Mouse (Mus musculus) heart, postnatal 14 days (tissue): ENCODE results near the gene Gm11938. TPM values are rescaled to one million over a fixed set of nuclear protein-coding genes. Genes with fewer than 3 reads are reported as not detected.

ENCODE experiments used
- DNase-seq, 2 experiments: peaks; one replicate each; pipeline ENCODE4 v3.0.0; 2021 to 2022
- intact Hi-C: fragments of 180-260 bp; cut with DNase I; formaldehyde crosslinking; loops from one replicate; pipeline ENCODE4 v1.15.1; 2025
- total RNA-seq, 2 experiments: library from RNA; stranded (reverse); gene quantifications; 2 replicates each; pipeline ENCODE4 v1.2.3; 2021

Gm11938 gene
- total RNA-seq, 2 experiments from 2014 or later, result not detected

DNA sequence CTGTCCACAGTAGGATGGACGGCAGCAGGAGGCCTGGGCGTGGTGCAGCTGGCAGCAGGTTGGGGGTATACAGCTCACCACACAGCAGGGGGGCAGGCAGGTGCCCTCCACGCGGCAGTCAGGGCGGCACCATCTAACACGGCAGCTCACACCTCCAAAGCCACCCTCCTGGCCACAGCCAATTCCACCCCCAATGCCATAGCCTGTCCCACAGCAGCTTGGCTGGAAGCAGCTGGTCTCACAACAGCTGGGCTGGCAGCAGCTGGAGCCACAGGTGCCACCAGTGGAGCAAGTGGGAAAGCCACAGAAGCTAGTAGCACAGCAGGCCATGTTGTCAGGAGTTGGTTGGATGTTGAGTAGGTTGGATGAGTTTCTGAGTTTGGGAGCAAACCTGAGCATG is 22.5 kb downstream of the Gm11938 start, which contains the start of gene Krtap1-5:
TSS of gene Krtap1-5 (minus strand) at position 381 of the 400 bp plus-strand sequence.
- DNase-seq, result no peak
- intact Hi-C loops, result no loop called here

DNA sequence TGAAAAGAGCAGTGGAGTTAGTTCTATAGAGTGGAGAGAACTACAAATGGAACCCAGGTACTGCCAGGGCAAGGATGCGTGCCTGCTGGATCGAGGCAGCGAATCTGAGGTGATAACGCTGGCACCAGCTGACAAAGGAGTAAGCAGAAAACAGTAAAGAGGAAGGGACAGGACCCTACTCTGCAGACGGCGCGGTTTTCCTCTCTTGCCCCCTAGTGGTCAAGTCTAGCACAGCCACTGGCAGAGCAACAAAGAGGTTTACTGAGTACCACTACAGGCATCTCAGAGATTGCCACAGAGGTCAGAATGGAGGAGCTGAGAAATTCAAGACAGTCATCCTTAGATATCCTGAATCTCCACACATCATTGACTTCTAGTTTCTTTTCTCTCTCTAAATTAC is 29.0 kb downstream of the Gm11938 start:
- intact Hi-C loops, result loop anchor here (2.0 to 5.0 kb wide), 2 partner anchors 112 to 195 kb away; no protein-coding TSS in a partner anchor

DNA sequence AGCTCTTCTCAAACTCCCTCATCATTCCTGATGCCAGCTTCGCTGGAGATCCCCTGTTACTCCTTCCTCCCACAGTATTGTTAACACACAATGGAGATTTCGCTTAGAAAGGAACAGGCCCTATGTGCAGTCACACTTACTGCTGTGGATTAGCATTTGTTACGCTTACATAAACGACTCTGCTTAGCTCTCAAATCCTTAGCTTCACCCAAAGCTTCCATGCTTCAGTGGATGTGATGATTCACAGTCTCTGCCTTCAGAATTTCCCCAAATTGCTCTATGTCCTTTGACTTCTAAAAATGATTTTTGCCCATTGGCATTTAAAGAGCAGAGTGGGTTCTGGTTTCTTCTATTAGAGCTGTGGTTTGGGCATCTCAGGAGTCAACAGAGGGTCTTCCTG is 29.9 kb downstream of the Gm11938 start:
- DNase-seq, result no peak
- intact Hi-C loops, result loop anchor here (5.0 kb wide), 1 partner anchor 111 kb away; no protein-coding TSS in a partner anchor

More for the DNA sequence above, 29.0 kb downstream of the Gm11938 start:
- DNase-seq, result peak; percentile 58 to 78

DNA sequence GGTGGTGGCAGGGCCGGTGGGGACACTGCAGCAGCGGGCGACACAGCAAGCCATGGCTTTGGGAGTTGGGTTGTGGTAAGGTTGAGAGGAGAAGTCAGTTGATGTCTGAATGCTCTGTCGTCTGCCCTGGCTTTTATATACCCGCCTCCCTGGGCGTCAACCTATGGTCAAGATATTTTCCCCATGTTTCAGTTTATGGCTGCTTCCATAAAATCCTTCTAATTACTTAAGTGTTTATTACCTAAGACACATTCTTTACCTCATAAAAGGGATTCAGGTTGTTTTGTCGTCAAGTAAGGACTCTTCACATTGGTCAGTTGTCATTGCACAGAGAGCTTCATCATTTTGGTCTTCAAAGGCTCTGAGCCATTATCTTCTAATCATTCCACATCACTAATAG is 36.6 kb downstream of the Gm11938 start, which contains the start of gene Krtap3-1:
TSS of gene Krtap3-1 (minus strand) at position 101 of the 400 bp plus-strand sequence.
- intact Hi-C loops, result no loop called here
- DNase-seq, result no peak

DNA sequence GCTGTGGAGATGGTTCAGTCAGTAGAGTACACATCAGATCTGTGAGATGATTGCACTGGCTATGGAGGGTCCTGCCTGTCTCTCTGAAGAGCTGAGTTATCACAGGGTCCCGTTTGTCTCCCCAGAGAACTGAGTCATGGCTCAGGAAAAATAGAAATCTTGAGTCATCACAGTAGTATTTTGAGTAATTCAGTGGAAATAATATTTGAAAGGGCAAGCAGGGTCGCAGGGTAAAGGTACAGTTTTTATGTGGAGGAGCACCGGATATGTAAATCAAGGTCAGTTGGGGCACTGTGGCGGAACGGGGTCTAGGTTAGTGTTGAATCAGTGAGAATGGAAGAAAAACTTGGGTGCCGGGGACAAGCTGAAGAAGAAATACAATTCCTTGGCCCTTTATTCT is 40.5 kb downstream of the Gm11938 start:
- intact Hi-C loops, result no loop called here
- no peak for DNase-seq

DNA sequence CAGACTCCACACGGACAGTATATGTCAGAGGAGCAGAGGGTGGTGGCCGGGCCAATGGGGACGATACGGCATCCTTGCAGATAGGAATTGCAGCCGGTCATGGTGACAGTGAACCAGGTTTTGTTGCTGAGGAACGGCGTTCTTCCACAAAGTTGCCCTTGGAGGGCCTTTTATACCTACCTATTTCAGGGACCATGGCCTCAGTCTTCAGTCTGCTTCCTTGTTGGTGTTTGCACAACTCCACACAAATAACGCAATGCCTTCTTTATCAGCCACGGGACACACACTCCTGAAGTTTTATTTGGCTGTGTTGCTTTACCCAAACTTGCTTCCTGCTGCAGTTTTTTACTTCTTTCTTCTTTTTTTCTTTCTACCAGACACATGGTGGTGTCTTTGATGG is 43.7 kb downstream of the Gm11938 start, which contains the start of gene Gm11939:
TSS of gene Gm11939 (minus strand) at position 101 of the 400 bp plus-strand sequence.
- intact Hi-C loops, result no loop called here
- no peak for DNase-seq

DNA sequence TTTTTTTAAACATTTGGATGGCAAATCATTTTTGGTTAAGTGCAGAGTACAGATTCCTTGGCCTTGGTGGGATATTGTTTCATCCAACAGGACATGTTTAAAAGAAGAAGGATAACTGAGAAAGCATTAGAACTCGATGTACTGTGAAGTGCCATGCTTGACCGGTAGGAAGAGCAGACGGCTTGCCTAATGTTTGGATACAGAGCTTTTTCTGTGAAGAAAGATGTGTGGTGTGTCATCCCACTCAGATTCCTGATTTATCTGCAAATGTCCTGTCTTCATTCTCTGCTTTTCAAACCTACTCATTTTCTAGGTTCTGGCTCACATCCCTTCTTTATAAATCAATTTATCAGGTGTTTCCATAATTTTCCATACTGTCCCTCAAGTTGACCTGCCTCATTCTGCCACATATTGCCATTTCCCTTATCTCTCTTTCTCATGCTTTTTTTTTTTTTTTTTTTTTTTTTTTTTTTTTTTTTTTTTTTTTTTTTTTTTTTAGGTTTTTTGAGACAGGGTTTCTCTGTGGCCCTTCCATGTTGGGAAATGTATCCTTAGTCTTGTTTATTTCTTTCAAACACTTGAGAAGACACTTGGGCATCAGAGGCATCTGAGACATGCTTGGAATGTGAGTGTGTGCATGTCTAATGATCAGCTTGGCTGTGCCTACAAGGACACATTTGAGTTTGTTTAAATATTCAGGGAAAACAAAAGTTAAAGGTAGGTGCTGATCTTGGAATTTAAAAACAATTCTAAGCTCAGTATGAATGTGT is 44.9 kb downstream of the Gm11938 start:
- intact Hi-C loops, result no loop called here
- no peak for DNase-seq

DNA sequence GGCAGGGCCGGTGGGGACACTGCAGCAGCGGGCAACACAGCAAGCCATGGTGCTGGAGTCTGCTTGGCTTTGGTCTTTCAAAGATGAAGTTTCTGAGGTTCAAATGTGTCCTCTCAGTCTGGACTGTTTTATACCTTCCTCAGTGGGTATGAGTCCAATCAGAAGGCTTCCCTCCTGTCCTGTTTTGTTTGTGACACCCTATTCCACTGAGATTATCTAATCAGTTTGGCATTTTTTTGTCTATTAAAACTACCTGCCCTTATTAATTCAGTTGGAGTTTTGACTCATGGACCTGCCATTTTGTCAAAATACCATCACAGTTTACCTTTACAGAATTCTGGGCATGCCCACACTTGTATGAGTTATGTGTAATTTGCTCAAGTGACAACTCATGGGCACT is 46.4 kb downstream of the Gm11938 start, which contains the start of gene Krtap3-2:
TSS of gene Krtap3-2 (minus strand) at position 101 of the 400 bp plus-strand sequence.
- DNase-seq, result no peak
- intact Hi-C loops, result no loop called here

DNA sequence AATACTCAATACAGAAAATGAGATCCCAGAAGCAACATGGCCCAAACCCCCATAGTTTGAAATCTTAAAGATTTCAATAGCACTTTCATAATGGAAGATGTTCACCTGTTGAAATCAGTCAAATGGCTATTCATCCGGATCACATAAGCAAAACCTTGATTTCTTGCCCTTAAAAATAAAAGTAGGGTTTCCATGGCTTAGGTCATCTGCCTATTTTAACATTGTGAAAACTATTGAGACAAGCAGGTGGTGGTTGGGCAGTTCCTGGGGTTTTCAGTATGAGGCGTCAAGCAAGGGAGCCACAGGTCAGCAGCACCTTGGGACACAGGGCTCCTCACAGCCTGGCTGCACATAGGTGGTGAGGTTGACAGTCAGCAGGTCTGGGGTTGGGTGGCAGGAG is 46.9 kb downstream of the Gm11938 start:
- intact Hi-C loops, result no loop called here
- no peak for DNase-seq

Other genes with a start within 250 kb of the Gm11938 start
- not detected for gene Krt28, start 228.4 kb downstream of the Gm11938 start, total RNA-seq
- 1 to 10 TPM; 4.6 to 8.9 TPM for gene Krt10, start 213.9 kb downstream of the Gm11938 start, total RNA-seq
- not detected for gene Krt12, start 181.0 kb downstream of the Gm11938 start, total RNA-seq
- gene Krt20, start 165.2 kb downstream of the Gm11938 start, total RNA-seq, result under 1 TPM; 0.14 to 0.22 TPM
- not detected for gene Krt23, start 110.2 kb downstream of the Gm11938 start, total RNA-seq
- gene Krt39, start 82.0 kb downstream of the Gm11938 start, total RNA-seq, result not detected
- not detected for gene Krt40, start 60.1 kb downstream of the Gm11938 start, total RNA-seq
- not detected for gene Krtap3-3, start 52.4 kb downstream of the Gm11938 start, total RNA-seq
- not detected for gene Krtap3-2, start 46.5 kb downstream of the Gm11938 start, total RNA-seq
- not detected for gene Gm11939, start 43.8 kb downstream of the Gm11938 start, total RNA-seq
- gene Krtap3-1, start 36.7 kb downstream of the Gm11938 start, total RNA-seq, result not detected
- not detected for gene Krtap1-5, start 22.3 kb downstream of the Gm11938 start, total RNA-seq
- gene Krtap1-4, start 19.7 kb downstream of the Gm11938 start, total RNA-seq, result not detected
- not detected for gene Krtap1-3, start 12.0 kb downstream of the Gm11938 start, total RNA-seq
- not detected for gene Krtap9-3, start 5.2 kb downstream of the Gm11938 start, total RNA-seq
- gene Gm11937, start 6.9 kb upstream of the Gm11938 start, total RNA-seq, result not detected
- gene Krtap2-4, start 11.5 kb upstream of the Gm11938 start, total RNA-seq, result not detected
- not detected for gene Gm11562, start 17.1 kb upstream of the Gm11938 start, total RNA-seq
- not detected for gene Krtap4-1, start 24.9 kb upstream of the Gm11938 start, total RNA-seq
- gene Krtap4-2, start 31.8 kb upstream of the Gm11938 start, total RNA-seq, result not detected
- gene Krtap4-7, start 40.8 kb upstream of the Gm11938 start, total RNA-seq, result not detected
- gene Gm11555, start 46.9 kb upstream of the Gm11938 start, total RNA-seq, result not detected
- not detected for gene Gm11563, start 55.7 kb upstream of the Gm11938 start, total RNA-seq
- not detected for gene Krtap4-6, start 62.7 kb upstream of the Gm11938 start, total RNA-seq
- gene Gm14190, start 87.4 kb upstream of the Gm11938 start, total RNA-seq, result not detected
- not detected for gene Gm14180, start 131.0 kb upstream of the Gm11938 start, total RNA-seq
- not detected for gene Gm11595, start 169.6 kb upstream of the Gm11938 start, total RNA-seq
- not detected for gene Krtap4-8, start 177.4 kb upstream of the Gm11938 start, total RNA-seq
- gene Krtap4-9, start 181.9 kb upstream of the Gm11938 start, total RNA-seq, result not detected
- not detected for gene Gm11596, start 190.2 kb upstream of the Gm11938 start, total RNA-seq
- gene Gm11569, start 195.6 kb upstream of the Gm11938 start, total RNA-seq, result not detected
- gene Gm11554, start 201.1 kb upstream of the Gm11938 start, total RNA-seq, result not detected
- not detected for gene Krtap4-13, start 206.6 kb upstream of the Gm11938 start, total RNA-seq
- gene Gm11564, start 212.4 kb upstream of the Gm11938 start, total RNA-seq, result not detected
- not detected for gene 2300003K06Rik, start 234.8 kb upstream of the Gm11938 start, total RNA-seq
- gene Krtap4-16, start 248.3 kb upstream of the Gm11938 start, total RNA-seq, result not detected